Mouse (Mus musculus) limb, embryonic 14.5 days (tissue): ENCODE measurements around the gene Gpr157. TPM values are rescaled to one million over a fixed set of nuclear protein-coding genes. Genes with fewer than 3 reads are reported as not detected.
A peak's percentile ranks its signal among the peaks of the same experiment; 100 is the strongest.

Experiments
- ATAC-seq: fragments of 200-750 bp; cut with Nextera tagmentation; 2 replicates; pipeline ENCODE4 v1.8.0; 2017; ENCODE audit warnings: low read depth, moderate number of reproducible peaks, moderate TSS enrichment; ENCODE audit not compliant: low FRiP score
- DNase-seq: peaks from one replicate; pipeline ENCODE4 v3.0.0-alpha.2; 2015; ENCODE audit warnings: low spot score
- H3K27ac ChIP-seq: fragments of 300-500 bp; sonication (generic); replicated peaks from 2 replicates; pipeline ENCODE4 v1.5.1; 2014; ENCODE audit warnings: low read depth, mild to moderate bottlenecking, low read length, moderate library complexity, mixed read lengths
- H3K27me3 ChIP-seq: fragments of 300-500 bp; sonication (generic); 2 replicates; pipeline ENCODE4 v1.6.1; 2014; ENCODE audit warnings: low read length, mixed read lengths; ENCODE audit not compliant: control insufficient read depth, insufficient read depth
- H3K36me3 ChIP-seq: fragments of 300-500 bp; sonication (generic); 2 replicates; pipeline ENCODE4 v1.6.1; 2014; ENCODE audit warnings: mild to moderate bottlenecking, low read length, moderate library complexity, mixed read lengths; ENCODE audit not compliant: control insufficient read depth, insufficient read depth
- H3K4me1 ChIP-seq: fragments of 300-500 bp; sonication (generic); 2 replicates; pipeline ENCODE4 v1.6.1; 2014; ENCODE audit warnings: antibody characterized with exemption, low read length, mixed read lengths; ENCODE audit not compliant: control insufficient read depth, insufficient read depth
- H3K4me2 ChIP-seq: fragments of 300-500 bp; sonication (generic); replicated peaks from 2 replicates; pipeline ENCODE4 v1.6.1; 2014; ENCODE audit warnings: low read depth, mild to moderate bottlenecking, low read length, moderate library complexity; ENCODE audit not compliant: severe bottlenecking
- H3K4me3 ChIP-seq: fragments of 300-500 bp; sonication (generic); replicated peaks from 2 replicates; pipeline ENCODE4 v1.5.1; 2014; ENCODE audit warnings: low read length
- H3K9ac ChIP-seq: fragments of 300-500 bp; sonication (generic); 2 replicates; pipeline ENCODE4 v1.6.1; 2014; ENCODE audit warnings: mild to moderate bottlenecking, low read depth, low read length, moderate library complexity; ENCODE audit not compliant: severe bottlenecking
- H3K9me3 ChIP-seq: fragments of 300-500 bp; sonication (generic); 2 replicates; pipeline ENCODE4 v1.6.1; 2016; ENCODE audit warnings: low read length; ENCODE audit not compliant: control insufficient read depth
- POLR2A ChIP-seq: fragments of 200-500 bp; IDR thresholded peaks from 2 replicates; pipeline ENCODE4 v1.8.0; 2012; ENCODE audit warnings: inconsistent platforms, mild to moderate bottlenecking, moderate library complexity, borderline replicate concordance; ENCODE audit not compliant: insufficient read depth, insufficient read length; ENCODE audit errors: extremely low read depth
- WGBS: fragments of 180-500 bp; shearing (Covaris S2); extraction: QIAGEN DNeasy Blood & Tissue Kit; methylation state at CpG from one replicate; pipeline ENCODE4 v1.1.7; 2014; 5-methylcytosine and 5-hydroxymethylcytosine counted together
- polyA plus RNA-seq, 2 experiments: library from polyadenylated mRNA; depleted of rRNA in 1 of 2; stranded (reverse) in 1 of 2; unstranded in 1 of 2; fragments of >200 nt; fragmentation: Nextera tagmentation in 1 of 2; extraction: Ambion mirVana in 1 of 2; gene quantifications; 2 replicates each; pipeline versions ENCODE4 v1.2.1 to v1.2.3; 2012 to 2014

Gpr157 gene
- polyA plus RNA-seq, 2 experiments: 0.52 to 3.8 TPM

- TF ChIP-seq POLR2A: no peak
- no peak overlapping the region for H3K9ac ChIP-seq
- no peaks in the 10 kb centered on the region for H3K27me3 ChIP-seq
These were observed 48.1 kb downstream of the Gpr157 start for GRCm38 (mm10) chr4:150135254-150135653.

GRCm38 (mm10) chr4:150136693-150137092 lies 49.5 kb downstream of the Gpr157 start:
- no peaks in the 10 kb centered on the region for H3K9me3 ChIP-seq
- peaks cover 9% of the 10 kb centered on the region; the same call in 1 of the 2 replicates for H3K4me1 ChIP-seq
- peak; percentile 62 for DNase-seq
- peak; percentile 47; the same call in 1 of the 2 replicates for ATAC-seq
- H3K36me3 ChIP-seq: no peaks in the 10 kb centered on the region
- WGBS: 8% methylated on average over 10 of the region's 10 CpGs
- no peak overlapping the region for H3K9ac ChIP-seq
- no peaks in the 10 kb centered on the region for H3K27me3 ChIP-seq
- H3K4me3 ChIP-seq: no peak overlapping the region
- no peak for TF ChIP-seq POLR2A
- no peak overlapping the region for H3K4me2 ChIP-seq
- no peak overlapping the region for H3K27ac ChIP-seq

More at GRCm38 (mm10) chr4:150135254-150135653, 48.1 kb downstream of the Gpr157 start:
- no peak for DNase-seq
- WGBS: 82% methylated on average over 7 of the region's 7 CpGs
- Histone ChIP-seq H3K4me1 (peaks cover 9% of the 10 kb centered on the region; the same call in 1 of the 2 replicates), H3K27ac (no peak overlapping the region), H3K36me3 (no peaks in the 10 kb centered on the region), H3K4me3 (no peak overlapping the region), H3K9me3 (no peaks in the 10 kb centered on the region), H3K4me2 (no peak overlapping the region)
- no peak for ATAC-seq

GRCm38 (mm10) chr4:150137368-150138083 lies 50.4 kb downstream of the Gpr157 start:
- Histone ChIP-seq H3K27me3 (no peaks in the 10 kb centered on the region), H3K36me3 (no peaks in the 10 kb centered on the region), H3K9ac (no peak overlapping the region), H3K4me1 (peaks cover 9% of the 10 kb centered on the region; the same call in 1 of the 2 replicates), H3K9me3 (no peaks in the 10 kb centered on the region), H3K4me3 (no peak overlapping the region), H3K27ac (no peak overlapping the region), H3K4me2 (no peak overlapping the region)
- 87% methylated on average over 7 of the region's 7 CpGs for WGBS
- DNase-seq: no peak
- TF ChIP-seq POLR2A: no peak
- no peak for ATAC-seq

GRCm38 (mm10) chr4:150138084-150138543 lies 50.9 kb downstream of the Gpr157 start:
- Histone ChIP-seq H3K27ac (no peak overlapping the region), H3K4me3 (peak overlapping the region; percentile 10; the same call in 1 of the 2 replicates), H3K4me2 (peak overlapping the region; percentile 35), H3K4me1 (0 out of 2 replicates have a peak, but pooled peaks cover 6% of the 10 kb centered on the region), H3K9me3 (no peaks in the 10 kb centered on the region), H3K9ac (no peak overlapping the region), H3K36me3 (no peaks in the 10 kb centered on the region), H3K27me3 (no peaks in the 10 kb centered on the region)
- WGBS: 23% methylated on average over 9 of the region's 9 CpGs
- TF ChIP-seq POLR2A: no peak
- peak; percentile 80 for DNase-seq
- peak; percentile 83 for ATAC-seq

- no peak overlapping the region for H3K4me2 ChIP-seq
- DNase-seq: no peak
- H3K4me3 ChIP-seq: no peak overlapping the region
- WGBS: 68% methylated on average over 13 of the region's 13 CpGs
- 0 out of 2 replicates have a peak, but pooled peaks cover 6% of the 10 kb centered on the region for H3K4me1 ChIP-seq
- no peaks in the 10 kb centered on the region for H3K9me3 ChIP-seq
- no peak overlapping the region for H3K9ac ChIP-seq
- no peak overlapping the region for H3K27ac ChIP-seq
- no peak for ATAC-seq
- H3K27me3 ChIP-seq: no peaks in the 10 kb centered on the region
- H3K36me3 ChIP-seq: no peaks in the 10 kb centered on the region
- TF ChIP-seq POLR2A: no peak
These were observed 51.9 kb downstream of the Gpr157 start for GRCm38 (mm10) chr4:150139090-150139489.
